Mouse (Mus musculus) right cerebral cortex, postnatal 14 days (tissue): Measurements from ENCODE around the gene Tnfsf12.

ENCODE experiments used
- DNase-seq: peaks from one replicate; pipeline ENCODE4 v3.0.0; 2022

The Tnfsf12 gene

DNA sequence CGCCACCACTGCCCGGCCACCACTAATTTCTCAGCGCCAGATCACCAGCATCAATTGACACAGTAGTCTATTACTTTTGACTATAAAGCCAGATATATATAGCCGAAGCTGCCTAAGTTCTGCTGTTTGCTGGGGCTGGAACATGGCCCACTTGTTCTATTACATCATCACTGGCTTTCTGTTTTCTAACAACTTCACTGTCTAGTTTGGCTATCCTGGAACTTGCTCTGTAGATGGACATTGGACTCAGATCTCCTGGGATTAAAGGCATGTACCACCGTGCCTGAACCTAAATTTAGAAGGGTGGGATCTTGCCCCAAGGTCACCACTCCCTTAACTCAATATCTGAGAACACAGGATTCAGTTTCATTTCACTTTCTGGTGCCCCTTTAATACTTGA, 49.8 kb downstream of the Tnfsf12 start:
- no peak for DNase-seq
